Mouse (Mus musculus): ENCODE results near the gene Shc1. TPM values are rescaled to one million over a fixed set of nuclear protein-coding genes. Genes with fewer than 3 reads are reported as not detected.

Shc1 gene
- polyA plus RNA-seq, 1 experiment from 2014 or later: 24.7 TPM

GRCm38 (mm10) chr3:89393605-89394004 is 24.6 kb upstream of the Shc1 start:
- under 1% methylated on average over 15 of the region's 15 CpGs for WGBS (ENCODE audit: insufficient replicate concordance)
- no peak for TF ChIP-seq EP300 (IDR thresholded peaks at IDR 0.05; ENCODE audit: low read depth)
- no peak for TF ChIP-seq CTCF (IDR thresholded peaks at IDR 0.05; ENCODE audit: low read depth)

GRCm38 (mm10) chr3:89394006-89394893 is 24.0 kb upstream of the Shc1 start, which contains the start of gene Zbtb7b:
Zbtb7b (minus strand) TSS chr3:89394776.
- Histone ChIP-seq H3K36me3 (replicated peaks; ENCODE audit: insufficient read depth, low read length) (no peaks in the 10 kb centered on the region), H3K4me1 (ENCODE audit: insufficient read depth) (peaks cover 57% of the 10 kb centered on the region), H3K4me3 (ENCODE audit: low read depth, low read length) (peak within 1 kb of the TSS; percentile 78), H3K4me2 (ENCODE audit: low read depth, low read length) (peak within 1 kb of the TSS; percentile 100), H3K9ac (replicated peaks) (peak within 1 kb of the TSS; percentile 79), H3K27ac (ENCODE audit: low read depth) (peak within 1 kb of the TSS; percentile 99), H3K27me3 (ENCODE audit: insufficient read depth, low read length) (peaks cover 12% of the 10 kb centered on the region), H3K9me3 (ENCODE audit: low read length) (no peaks in the 10 kb centered on the region)
- ATAC-seq (peak; percentile 64), DNase-seq (peak; percentile 84)
- peak; percentile 60 for TF ChIP-seq CTCF (IDR thresholded peaks at IDR 0.05; ENCODE audit: low read depth)
- no peak for TF ChIP-seq EP300 (IDR thresholded peaks at IDR 0.05; ENCODE audit: low read depth)
- WGBS (ENCODE audit: insufficient replicate concordance): under 1% methylated on average over 38 of the region's 42 CpGs

More at GRCm38 (mm10) chr3:89393605-89394004, 24.6 kb upstream of the Shc1 start:
- H3K4me2 ChIP-seq (ENCODE audit: low read depth, low read length): peak overlapping the region; percentile 100
- peak overlapping the region; percentile 79 for H3K9ac ChIP-seq (replicated peaks)
- ATAC-seq (peak; percentile 90), DNase-seq (peak; percentile 97)
- peaks cover 64% of the 10 kb centered on the region for H3K4me1 ChIP-seq (ENCODE audit: insufficient read depth)
- H3K27ac ChIP-seq (ENCODE audit: low read depth): peak overlapping the region; percentile 99
- no peaks in the 10 kb centered on the region for H3K9me3 ChIP-seq (ENCODE audit: low read length)
- peaks cover 12% of the 10 kb centered on the region for H3K27me3 ChIP-seq (ENCODE audit: insufficient read depth, low read length)
- no peaks in the 10 kb centered on the region for H3K36me3 ChIP-seq (replicated peaks; ENCODE audit: insufficient read depth, low read length)
- peak overlapping the region; percentile 78 for H3K4me3 ChIP-seq (ENCODE audit: low read depth, low read length)

GRCm38 (mm10) chr3:89394894-89395256 is 23.4 kb upstream of the Shc1 start:
- Histone ChIP-seq H3K4me2 (ENCODE audit: low read depth, low read length) (peak overlapping the region; percentile 100), H3K36me3 (replicated peaks; ENCODE audit: insufficient read depth, low read length) (no peaks in the 10 kb centered on the region), H3K4me1 (ENCODE audit: insufficient read depth) (peaks cover 51% of the 10 kb centered on the region), H3K9ac (replicated peaks) (peak overlapping the region; percentile 79), H3K4me3 (ENCODE audit: low read depth, low read length) (peak overlapping the region; percentile 78), H3K9me3 (ENCODE audit: low read length) (no peaks in the 10 kb centered on the region), H3K27ac (ENCODE audit: low read depth) (peak overlapping the region; percentile 99), H3K27me3 (ENCODE audit: insufficient read depth, low read length) (peaks cover 12% of the 10 kb centered on the region)
- ATAC-seq: peak; percentile 30
- 2% methylated on average over 12 of the region's 12 CpGs for WGBS (ENCODE audit: insufficient replicate concordance)
- TF ChIP-seq EP300 (IDR thresholded peaks at IDR 0.05; ENCODE audit: low read depth): peak; percentile 39; the same call in 1 of the 2 replicates
- TF ChIP-seq CTCF (IDR thresholded peaks at IDR 0.05; ENCODE audit: low read depth): no peak
- peak; percentile 84 for DNase-seq

- ATAC-seq (no peak), DNase-seq (no peak)
- Histone ChIP-seq H3K9me3 (ENCODE audit: low read length) (no peaks in the 10 kb centered on the region), H3K9ac (replicated peaks) (peak overlapping the region; percentile 79), H3K36me3 (replicated peaks; ENCODE audit: insufficient read depth, low read length) (no peaks in the 10 kb centered on the region), H3K4me1 (ENCODE audit: insufficient read depth) (peaks cover 46% of the 10 kb centered on the region), H3K27me3 (ENCODE audit: insufficient read depth, low read length) (peaks cover 12% of the 10 kb centered on the region), H3K27ac (ENCODE audit: low read depth) (peak overlapping the region; percentile 99), H3K4me3 (ENCODE audit: low read depth, low read length) (peak overlapping the region; percentile 78), H3K4me2 (ENCODE audit: low read depth, low read length) (peak overlapping the region; percentile 100)
- 4% methylated on average over 10 of the region's 10 CpGs for WGBS (ENCODE audit: insufficient replicate concordance)
- TF ChIP-seq CTCF (IDR thresholded peaks at IDR 0.05; ENCODE audit: low read depth) (no peak), EP300 (IDR thresholded peaks at IDR 0.05; ENCODE audit: low read depth) (no peak)
Observed at GRCm38 (mm10) chr3:89395419-89395805, 22.8 kb upstream of the Shc1 start.

GRCm38 (mm10) chr3:89395806-89396653 is 22.2 kb upstream of the Shc1 start:
- WGBS (ENCODE audit: insufficient replicate concordance): under 1% methylated on average over 36 of the region's 44 CpGs
- Histone ChIP-seq H3K9me3 (ENCODE audit: low read length) (no peaks in the 10 kb centered on the region), H3K4me1 (ENCODE audit: insufficient read depth) (peaks cover 40% of the 10 kb centered on the region), H3K4me3 (ENCODE audit: low read depth, low read length) (peak overlapping the region; percentile 78), H3K36me3 (replicated peaks; ENCODE audit: insufficient read depth, low read length) (no peaks in the 10 kb centered on the region), H3K27me3 (ENCODE audit: insufficient read depth, low read length) (peaks cover 12% of the 10 kb centered on the region), H3K9ac (replicated peaks) (peak overlapping the region; percentile 79), H3K4me2 (ENCODE audit: low read depth, low read length) (peak overlapping the region; percentile 100), H3K27ac (ENCODE audit: low read depth) (peak overlapping the region; percentile 48; the same call in 1 of the 2 replicates)
- DNase-seq (peak; percentile 67), ATAC-seq (no peak)
- TF ChIP-seq CTCF (IDR thresholded peaks at IDR 0.05; ENCODE audit: low read depth) (peak; percentile 94), EP300 (IDR thresholded peaks at IDR 0.05; ENCODE audit: low read depth) (no peak)
